Mouse (Mus musculus): Measurements from ENCODE around the gene Cacna2d1. TPM values are rescaled to one million over a fixed set of nuclear protein-coding genes. Genes with fewer than 3 reads are reported as not detected.
A peak's percentile ranks its signal among the peaks of the same experiment; 100 is the strongest.

The Cacna2d1 gene
- polyA plus RNA-seq, 1 experiment from 2014 or later = 0.25 TPM

- Histone ChIP-seq H3K4me1 (ENCODE audit: insufficient read depth) (no peaks in the 10 kb centered on the region), H3K9me3 (ENCODE audit: low read length) (no peaks in the 10 kb centered on the region), H3K27me3 (ENCODE audit: insufficient read depth, low read length) (no peaks in the 10 kb centered on the region), H3K9ac (replicated peaks) (no peak overlapping the region), H3K36me3 (replicated peaks; ENCODE audit: insufficient read depth, low read length) (no peaks in the 10 kb centered on the region), H3K4me2 (ENCODE audit: low read depth, low read length) (no peak overlapping the region), H3K4me3 (ENCODE audit: low read depth, low read length) (no peak overlapping the region), H3K27ac (ENCODE audit: low read depth) (no peak overlapping the region)
- TF ChIP-seq EP300 (IDR thresholded peaks at IDR 0.05; ENCODE audit: low read depth) = no peak
- TF ChIP-seq CTCF (IDR thresholded peaks at IDR 0.05; ENCODE audit: low read depth) = no peak
- 82% methylated on average over 1 of the region's 1 CpGs for WGBS (ENCODE audit: insufficient replicate concordance)
- no peak for ATAC-seq
- DNase-seq = no peak
Observed at GRCm38 (mm10) chr5:16166868-16167267, 232.4 kb downstream of the Cacna2d1 start.

- TF ChIP-seq CTCF (IDR thresholded peaks at IDR 0.05; ENCODE audit: low read depth) = no peak
- no peak for TF ChIP-seq EP300 (IDR thresholded peaks at IDR 0.05; ENCODE audit: low read depth)
- Histone ChIP-seq H3K4me3 (ENCODE audit: low read depth, low read length) (no peak overlapping the region), H3K9me3 (ENCODE audit: low read length) (no peaks in the 10 kb centered on the region), H3K36me3 (replicated peaks; ENCODE audit: insufficient read depth, low read length) (no peaks in the 10 kb centered on the region), H3K4me2 (ENCODE audit: low read depth, low read length) (no peak overlapping the region), H3K27me3 (ENCODE audit: insufficient read depth, low read length) (no peaks in the 10 kb centered on the region), H3K9ac (replicated peaks) (no peak overlapping the region), H3K4me1 (ENCODE audit: insufficient read depth) (no peaks in the 10 kb centered on the region), H3K27ac (ENCODE audit: low read depth) (no peak overlapping the region)
- ATAC-seq (no peak), DNase-seq (no peak)
- WGBS (ENCODE audit: insufficient replicate concordance) = 72% methylated on average over 7 of the region's 7 CpGs
Observed at GRCm38 (mm10) chr5:16181041-16181440, 246.6 kb downstream of the Cacna2d1 start.

- 82% methylated on average over 1 of the region's 1 CpGs for WGBS (ENCODE audit: insufficient replicate concordance)
Observed at GRCm38 (mm10) chr5:16184064-16184463, 249.6 kb downstream of the Cacna2d1 start.

GRCm38 (mm10) chr5:16187931-16188330 lies 253.4 kb downstream of the Cacna2d1 start:
- H3K36me3 ChIP-seq (replicated peaks; ENCODE audit: insufficient read depth, low read length) = no peaks in the 10 kb centered on the region
- no peak overlapping the region for H3K4me2 ChIP-seq (ENCODE audit: low read depth, low read length)
- WGBS (ENCODE audit: insufficient replicate concordance) = 22% methylated on average over 3 of the region's 3 CpGs
- no peak overlapping the region for H3K27ac ChIP-seq (ENCODE audit: low read depth)
- no peaks in the 10 kb centered on the region for H3K4me1 ChIP-seq (ENCODE audit: insufficient read depth)
- no peak for TF ChIP-seq EP300 (IDR thresholded peaks at IDR 0.05; ENCODE audit: low read depth)
- no peak for TF ChIP-seq CTCF (IDR thresholded peaks at IDR 0.05; ENCODE audit: low read depth)
- H3K9ac ChIP-seq (replicated peaks) = no peak overlapping the region
- no peak overlapping the region for H3K4me3 ChIP-seq (ENCODE audit: low read depth, low read length)
- no peak for DNase-seq
- no peak for ATAC-seq
- H3K27me3 ChIP-seq (ENCODE audit: insufficient read depth, low read length) = no peaks in the 10 kb centered on the region
- no peaks in the 10 kb centered on the region for H3K9me3 ChIP-seq (ENCODE audit: low read length)

More at GRCm38 (mm10) chr5:16184064-16184463, 249.6 kb downstream of the Cacna2d1 start:
- Histone ChIP-seq H3K4me1 (ENCODE audit: insufficient read depth) (no peaks in the 10 kb centered on the region), H3K27ac (ENCODE audit: low read depth) (no peak overlapping the region), H3K4me3 (ENCODE audit: low read depth, low read length) (no peak overlapping the region), H3K36me3 (replicated peaks; ENCODE audit: insufficient read depth, low read length) (no peaks in the 10 kb centered on the region), H3K9ac (replicated peaks) (no peak overlapping the region), H3K27me3 (ENCODE audit: insufficient read depth, low read length) (no peaks in the 10 kb centered on the region), H3K9me3 (ENCODE audit: low read length) (no peaks in the 10 kb centered on the region), H3K4me2 (ENCODE audit: low read depth, low read length) (no peak overlapping the region)
- ATAC-seq (no peak), DNase-seq (no peak)
- no peak for TF ChIP-seq CTCF (IDR thresholded peaks at IDR 0.05; ENCODE audit: low read depth)
- no peak for TF ChIP-seq EP300 (IDR thresholded peaks at IDR 0.05; ENCODE audit: low read depth)

- Histone ChIP-seq H3K9me3 (ENCODE audit: low read length) (no peaks in the 10 kb centered on the region), H3K9ac (replicated peaks) (no peak overlapping the region), H3K36me3 (replicated peaks; ENCODE audit: insufficient read depth, low read length) (no peaks in the 10 kb centered on the region), H3K4me3 (ENCODE audit: low read depth, low read length) (no peak overlapping the region), H3K27ac (ENCODE audit: low read depth) (no peak overlapping the region), H3K4me2 (ENCODE audit: low read depth, low read length) (no peak overlapping the region), H3K27me3 (ENCODE audit: insufficient read depth, low read length) (no peaks in the 10 kb centered on the region), H3K4me1 (ENCODE audit: insufficient read depth) (no peaks in the 10 kb centered on the region)
- no peak for ATAC-seq
- DNase-seq = no peak
- no peak for TF ChIP-seq EP300 (IDR thresholded peaks at IDR 0.05; ENCODE audit: low read depth)
- WGBS (ENCODE audit: insufficient replicate concordance) = 38% methylated on average over 4 of the region's 4 CpGs
Observed at GRCm38 (mm10) chr5:16189878-16190277, 255.4 kb downstream of the Cacna2d1 start.

GRCm38 (mm10) chr5:16191165-16191564 lies 256.7 kb downstream of the Cacna2d1 start:
- ATAC-seq = no peak
- H3K9ac ChIP-seq (replicated peaks) = no peak overlapping the region
- H3K4me1 ChIP-seq (ENCODE audit: insufficient read depth) = no peaks in the 10 kb centered on the region
- no peak overlapping the region for H3K4me2 ChIP-seq (ENCODE audit: low read depth, low read length)
- H3K27me3 ChIP-seq (ENCODE audit: insufficient read depth, low read length) = no peaks in the 10 kb centered on the region
- TF ChIP-seq EP300 (IDR thresholded peaks at IDR 0.05; ENCODE audit: low read depth) (no peak), CTCF (IDR thresholded peaks at IDR 0.05; ENCODE audit: low read depth) (no peak)
- H3K36me3 ChIP-seq (replicated peaks; ENCODE audit: insufficient read depth, low read length) = no peaks in the 10 kb centered on the region
- no peak overlapping the region for H3K27ac ChIP-seq (ENCODE audit: low read depth)
- 74% methylated on average over 3 of the region's 3 CpGs for WGBS (ENCODE audit: insufficient replicate concordance)
- DNase-seq = no peak
- no peaks in the 10 kb centered on the region for H3K9me3 ChIP-seq (ENCODE audit: low read length)
- no peak overlapping the region for H3K4me3 ChIP-seq (ENCODE audit: low read depth, low read length)

- 44% methylated on average over 2 of the region's 2 CpGs for whole genome bisulfite sequencing (ENCODE audit: insufficient replicate concordance)
Observed at GRCm38 (mm10) chr5:16199816-16200215, 265.3 kb downstream of the Cacna2d1 start.

More at GRCm38 (mm10) chr5:16199816-16200215, 265.3 kb downstream of the Cacna2d1 start:
- H3K27ac ChIP-seq (ENCODE audit: low read depth) = no peak overlapping the region
- DNase-seq (no peak), ATAC-seq (no peak)
- H3K4me1 ChIP-seq (ENCODE audit: insufficient read depth) = no peaks in the 10 kb centered on the region
- no peak for TF ChIP-seq EP300 (IDR thresholded peaks at IDR 0.05; ENCODE audit: low read depth)
- peak; percentile 32 for TF ChIP-seq CTCF (IDR thresholded peaks at IDR 0.05; ENCODE audit: low read depth)
- H3K36me3 ChIP-seq (replicated peaks; ENCODE audit: insufficient read depth, low read length) = no peaks in the 10 kb centered on the region
- H3K9ac ChIP-seq (replicated peaks) = no peak overlapping the region
- H3K27me3 ChIP-seq (ENCODE audit: insufficient read depth, low read length) = no peaks in the 10 kb centered on the region
- H3K4me3 ChIP-seq (ENCODE audit: low read depth, low read length) = no peak overlapping the region
- H3K4me2 ChIP-seq (ENCODE audit: low read depth, low read length) = no peak overlapping the region
- no peaks in the 10 kb centered on the region for H3K9me3 ChIP-seq (ENCODE audit: low read length)
